Mouse (Mus musculus) testis, adult 2 months (tissue): ENCODE results near the gene Dnajc4. TPM values are rescaled to one million over a fixed set of nuclear protein-coding genes. Genes with fewer than 3 reads are reported as not detected.

Source experiments
- H3K27ac ChIP-seq: fragments of 200-500 bp; 2 replicates; pipeline ENCODE4 v1.5.1; 2012; ENCODE audit warnings: low read depth, low read length; ENCODE audit not compliant: control insufficient read depth, insufficient read depth
- H3K27me3 ChIP-seq: fragments of 200-500 bp; 2 replicates; pipeline ENCODE4 v1.6.1; 2012; ENCODE audit warnings: mild to moderate bottlenecking, low read length, moderate library complexity; ENCODE audit not compliant: control insufficient read depth, insufficient read depth
- H3K36me3 ChIP-seq: fragments of 200-500 bp; 2 replicates; pipeline ENCODE4 v1.6.1; 2012; ENCODE audit warnings: mild to moderate bottlenecking, low read length; ENCODE audit not compliant: control insufficient read depth, insufficient read depth
- H3K4me1 ChIP-seq: fragments of 200-500 bp; 2 replicates; pipeline ENCODE4 v1.6.1; 2012; ENCODE audit warnings: low read length; ENCODE audit not compliant: control insufficient read depth, insufficient read depth
- H3K4me3 ChIP-seq: fragments of 200-500 bp; 2 replicates; pipeline ENCODE4 v1.5.1; 2012; ENCODE audit warnings: low read depth, mild to moderate bottlenecking, low read length, moderate library complexity, mixed read lengths; ENCODE audit not compliant: control insufficient read depth
- CTCF ChIP-seq: fragments of 200-500 bp; IDR thresholded peaks from 2 replicates; pipeline ENCODE4 v1.5.1; 2012; ENCODE audit warnings: low read depth, mild to moderate bottlenecking, inconsistent platforms, low read length, moderate library complexity; ENCODE audit not compliant: control insufficient read depth, insufficient read depth, insufficient replicate concordance
- POLR2A ChIP-seq: fragments of 200-500 bp; IDR thresholded peaks from 2 replicates; pipeline ENCODE4 v1.6.1; 2012; ENCODE audit warnings: low read depth, mild to moderate bottlenecking, inconsistent platforms, low read length, moderate library complexity; ENCODE audit not compliant: control insufficient read depth
- polyA plus RNA-seq: library from polyadenylated mRNA; depleted of rRNA; stranded (reverse); fragments of >200 nt; gene quantifications from 2 replicates; pipeline ENCODE4 v1.2.3, GENCODE M21; 2012

The Dnajc4 gene
- polyA plus RNA-seq, 1 experiment: 109 TPM

DNA sequence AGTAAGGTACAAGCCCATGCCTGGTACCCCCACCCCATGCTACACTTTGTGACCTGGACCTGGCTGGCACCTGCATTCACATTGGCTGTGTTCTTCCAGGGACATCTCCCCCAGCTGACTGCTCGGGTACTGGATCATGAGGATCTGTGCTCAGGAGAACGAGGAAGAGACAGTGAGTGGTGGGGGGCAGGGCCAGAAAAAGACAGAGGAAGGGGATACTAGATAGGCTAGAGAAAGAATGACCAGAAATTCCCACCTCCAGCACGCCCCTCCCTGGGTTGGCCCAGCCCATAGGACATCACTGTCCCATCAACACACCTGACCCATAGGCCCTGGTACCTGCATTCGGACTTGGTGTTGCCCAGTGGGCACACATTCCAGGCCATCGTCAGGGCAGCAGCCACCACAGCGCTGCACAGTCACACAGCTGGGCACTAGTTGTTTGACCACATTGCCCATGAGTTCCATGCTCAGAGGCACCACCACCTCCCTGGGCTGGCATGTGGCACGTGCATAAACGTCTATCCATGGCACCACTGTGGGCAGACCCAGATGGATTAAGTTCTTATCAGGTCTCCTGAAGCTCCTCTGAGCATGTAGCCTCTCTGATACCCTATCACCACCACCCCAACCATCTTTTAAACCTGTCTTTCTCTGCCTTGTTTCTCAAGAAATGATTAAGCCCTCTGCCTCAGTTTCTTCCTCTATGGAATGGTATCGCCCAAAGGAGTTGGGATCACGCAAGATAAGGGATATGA, 6.2 kb downstream of the Dnajc4 start:
- no peak for TF ChIP-seq CTCF
- no peak for TF ChIP-seq POLR2A
- Histone ChIP-seq H3K27me3 (no peaks in the 10 kb centered on the region), H3K27ac (no peak overlapping the region), H3K4me1 (peaks cover 13% of the 10 kb centered on the region), H3K4me3 (no peak overlapping the region), H3K36me3 (peaks cover 1% of the 10 kb centered on the region; the same call in 1 of the 2 replicates)

DNA sequence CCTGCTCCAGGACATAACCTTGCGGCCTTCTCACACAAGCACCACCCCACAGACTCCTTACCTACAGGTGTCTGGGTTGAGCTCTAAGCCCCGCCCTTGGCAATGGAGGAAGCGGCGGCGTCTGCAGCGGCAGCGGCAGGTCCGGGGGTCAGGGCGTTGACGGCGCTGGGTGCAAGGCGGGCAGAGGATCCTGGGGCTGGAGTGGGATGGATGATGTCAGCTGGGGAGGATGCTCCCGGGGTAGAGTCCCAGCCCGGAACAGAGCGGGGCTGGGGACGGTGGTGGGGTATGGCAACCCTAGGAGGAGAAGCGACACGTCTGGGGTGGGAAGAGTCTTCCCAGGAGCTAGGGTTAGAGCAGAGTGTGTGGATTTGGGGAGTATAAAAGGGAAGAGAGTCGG, 7.1 kb downstream of the Dnajc4 start:
- Histone ChIP-seq H3K27ac (no peak overlapping the region), H3K27me3 (no peaks in the 10 kb centered on the region), H3K4me1 (peaks cover 15% of the 10 kb centered on the region), H3K36me3 (peaks cover 1% of the 10 kb centered on the region; the same call in 1 of the 2 replicates), H3K4me3 (no peak overlapping the region)
- TF ChIP-seq CTCF (no peak), POLR2A (no peak)

DNA sequence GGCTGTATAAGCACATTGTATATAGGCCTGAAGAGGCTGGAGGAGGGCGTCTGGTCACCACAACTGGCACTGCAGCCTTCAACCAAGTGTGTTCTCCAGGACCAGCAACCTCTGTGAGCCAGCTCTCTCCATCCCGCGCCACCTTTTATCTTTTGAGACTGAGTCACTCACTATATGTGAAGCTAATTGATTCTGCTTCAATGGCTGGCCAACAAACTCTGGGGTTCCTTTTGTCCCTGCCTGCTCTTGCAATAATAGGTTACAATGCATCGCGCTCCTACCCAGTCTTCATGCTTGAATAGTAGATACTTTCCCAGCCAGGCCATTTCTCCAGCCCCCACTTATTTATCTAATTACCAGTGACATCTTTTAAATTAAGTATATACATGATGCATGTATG, 8.8 kb downstream of the Dnajc4 start:
- no peaks in the 10 kb centered on the region; the same call in 1 of the 2 replicates for H3K36me3 ChIP-seq
- H3K27ac ChIP-seq: no peak overlapping the region
- TF ChIP-seq CTCF: no peak
- no peak for TF ChIP-seq POLR2A
- H3K4me1 ChIP-seq: peaks cover 26% of the 10 kb centered on the region
- H3K27me3 ChIP-seq: no peaks in the 10 kb centered on the region
- H3K4me3 ChIP-seq: no peak overlapping the region

DNA sequence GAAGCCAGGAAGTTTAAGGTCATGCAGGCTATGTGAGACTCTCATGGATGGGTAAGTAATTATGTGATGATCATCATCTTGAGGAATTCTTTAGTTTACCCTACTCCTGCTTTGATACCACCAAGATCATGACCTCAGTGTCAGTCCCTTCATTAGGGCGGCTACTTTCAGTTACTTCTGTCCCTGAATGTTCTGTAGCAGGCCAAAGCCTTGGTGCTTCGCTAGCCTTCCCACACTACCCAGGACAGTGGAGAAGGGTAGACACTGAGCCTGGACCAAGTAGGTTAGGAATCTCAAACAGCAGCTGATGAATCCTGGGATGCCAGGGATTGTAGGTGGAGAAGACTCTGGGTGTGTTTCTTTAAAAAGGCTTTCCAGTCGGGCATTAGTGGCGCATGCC, 10.9 kb downstream of the Dnajc4 start:
- Histone ChIP-seq H3K4me3 (no peak overlapping the region), H3K27me3 (no peaks in the 10 kb centered on the region), H3K4me1 (peaks cover 18% of the 10 kb centered on the region), H3K27ac (no peak overlapping the region), H3K36me3 (no peaks in the 10 kb centered on the region; the same call in 1 of the 2 replicates)
- TF ChIP-seq POLR2A (no peak), CTCF (no peak)

DNA sequence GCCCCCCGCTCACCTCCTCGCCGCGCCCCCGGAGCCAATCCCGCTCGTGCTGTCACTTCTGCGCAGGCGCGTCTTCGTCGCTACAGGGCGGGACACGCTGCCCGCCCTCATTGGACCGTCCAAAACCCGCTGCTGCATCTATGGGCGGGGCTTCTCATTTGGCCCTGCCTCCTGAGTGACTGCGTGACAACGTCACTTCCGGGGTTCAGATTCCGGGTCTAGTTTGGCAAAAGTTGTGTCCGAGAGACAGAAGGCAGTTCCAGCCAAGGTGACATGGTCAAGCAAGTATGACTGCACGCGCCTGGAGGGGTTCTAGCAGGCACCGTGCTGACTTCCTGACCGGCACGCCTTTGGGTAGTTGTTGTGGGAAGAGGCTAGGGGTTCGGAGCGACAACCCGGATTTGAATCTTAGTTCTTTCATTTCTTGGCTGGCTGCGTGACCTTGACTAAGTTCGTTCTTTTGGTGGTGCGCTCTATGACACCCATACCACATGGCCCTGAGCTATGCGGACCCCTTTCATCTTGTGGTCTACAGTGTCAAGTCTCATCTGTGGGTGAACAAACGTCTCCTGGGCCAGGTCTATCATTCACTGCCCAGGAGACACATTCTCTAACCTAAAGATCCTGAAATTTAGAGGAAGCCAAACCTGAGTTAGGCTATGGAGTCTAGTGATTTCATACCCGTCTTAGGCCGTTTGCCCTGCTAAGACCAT, 11.8 kb downstream of the Dnajc4 start, which contains the start of gene Fkbp2:
TSS of gene Fkbp2 (minus strand) at position 121 of the 713 bp plus-strand sequence.
- Histone ChIP-seq H3K4me3 (peak within 1 kb of the TSS; percentile 97), H3K4me1 (peaks cover 25% of the 10 kb centered on the region), H3K27me3 (no peaks in the 10 kb centered on the region), H3K27ac (peak within 1 kb of the TSS; percentile 95), H3K36me3 (no peaks in the 10 kb centered on the region; the same call in 1 of the 2 replicates)
- TF ChIP-seq CTCF: no peak
- TF ChIP-seq POLR2A: peak; percentile 91

DNA sequence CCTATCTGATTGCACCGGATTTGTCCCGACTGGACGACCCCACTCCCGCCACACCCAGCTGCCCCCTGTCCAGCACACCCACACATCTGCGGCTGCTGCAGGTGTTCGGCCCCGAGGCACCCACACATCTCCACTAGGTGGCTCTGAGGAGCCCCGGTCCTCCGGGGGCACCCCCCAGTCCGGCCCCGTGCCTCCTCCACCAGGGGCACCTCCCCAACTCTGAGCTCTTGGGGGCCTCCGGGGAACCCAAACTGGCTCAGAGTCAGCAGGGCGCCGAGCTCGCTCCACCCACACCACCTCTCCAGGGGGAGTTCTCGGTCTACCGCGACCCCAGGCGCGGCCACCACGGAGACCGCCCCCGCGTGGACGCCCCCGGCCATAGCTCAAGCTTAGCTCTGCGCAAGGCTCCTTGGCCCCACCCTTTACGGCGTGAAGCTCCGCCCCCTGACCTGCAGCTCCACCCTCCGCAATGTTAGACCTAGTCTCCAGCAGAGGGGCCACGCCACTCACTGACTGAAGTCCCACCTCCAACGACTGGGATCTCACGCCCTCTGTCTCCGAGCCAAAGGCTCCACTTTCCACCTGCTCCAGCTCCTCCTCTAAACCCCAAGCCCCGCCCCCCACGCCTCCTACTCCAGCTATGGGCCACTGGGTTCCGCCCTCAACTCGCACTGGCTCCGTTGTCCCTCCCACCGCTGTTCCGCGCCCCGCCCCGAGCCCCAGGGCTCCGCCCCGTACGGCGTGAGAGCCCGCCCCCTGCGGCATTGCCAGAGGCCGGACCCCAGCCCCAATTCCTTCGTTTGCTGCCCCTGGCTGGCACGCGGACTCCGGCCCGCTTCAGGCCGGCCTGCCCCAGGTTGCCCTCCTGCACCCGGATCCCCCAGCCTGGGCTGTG, 12.6 kb downstream of the Dnajc4 start:
- Histone ChIP-seq H3K27ac (peak overlapping the region; percentile 79), H3K4me1 (peaks cover 27% of the 10 kb centered on the region), H3K27me3 (no peaks in the 10 kb centered on the region), H3K4me3 (peak overlapping the region; percentile 97), H3K36me3 (no peaks in the 10 kb centered on the region; the same call in 1 of the 2 replicates)
- TF ChIP-seq CTCF: peak; percentile 55
- TF ChIP-seq POLR2A: no peak

GRCm38 (mm10) chr19:6979001-6979479, 13.3 kb downstream of the Dnajc4 start:
- Histone ChIP-seq H3K36me3 (no peaks in the 10 kb centered on the region; the same call in 1 of the 2 replicates), H3K4me1 (peaks cover 27% of the 10 kb centered on the region), H3K4me3 (peak overlapping the region; percentile 97), H3K27me3 (no peaks in the 10 kb centered on the region), H3K27ac (peak overlapping the region; percentile 59)
- TF ChIP-seq CTCF: no peak
- no peak for TF ChIP-seq POLR2A
